Mouse (Mus musculus) urinary bladder, adult 18-20 months (tissue): ENCODE measurements at regions not wholly inside any gene's neighbourhood (a gene's known extent, or its start where the extent isn't known, plus 50 kb on each side); places are given as distances from the start of the nearest gene placed in this dataset.

ENCODE experiments used
- DNase-seq, 2 experiments: peaks; one replicate each; pipeline ENCODE4 v3.0.0; 2022; ENCODE audit warnings: low spot score in 2 of 2, mixed read lengths in 2 of 2

DNA sequence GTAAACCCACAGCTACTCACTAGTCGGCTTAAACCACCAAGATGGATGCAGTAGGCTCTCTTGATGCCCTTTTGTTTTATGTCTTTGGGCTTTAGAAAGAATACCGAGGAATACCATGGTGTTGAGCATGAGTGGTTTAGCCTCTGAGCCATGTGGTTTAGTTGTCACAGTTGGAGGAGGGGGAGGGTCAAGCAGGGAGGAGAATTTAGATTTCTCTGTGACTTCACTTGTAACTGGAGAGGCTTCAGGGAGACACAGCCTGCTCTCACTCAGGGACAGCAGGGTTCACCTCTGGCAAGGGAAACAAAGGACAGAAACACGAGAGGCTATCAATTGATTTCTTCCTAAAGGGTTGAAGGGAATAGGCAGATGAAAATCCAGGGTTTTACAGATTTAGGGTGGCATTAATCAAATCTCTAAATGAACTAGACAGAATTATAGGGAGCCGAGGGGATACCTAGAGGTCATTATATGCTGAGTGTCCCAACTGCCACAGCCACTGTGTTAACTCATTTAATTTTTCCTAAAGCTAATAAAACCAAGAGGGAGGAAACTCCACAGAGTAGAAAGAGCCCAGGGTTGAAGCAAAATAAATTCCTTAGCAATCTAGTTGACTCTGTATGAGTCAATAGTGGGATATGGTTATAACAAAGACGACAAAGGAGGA, 2113.7 kb upstream of the 5930422O12Rik start:
- DNase-seq: no peak

DNA sequence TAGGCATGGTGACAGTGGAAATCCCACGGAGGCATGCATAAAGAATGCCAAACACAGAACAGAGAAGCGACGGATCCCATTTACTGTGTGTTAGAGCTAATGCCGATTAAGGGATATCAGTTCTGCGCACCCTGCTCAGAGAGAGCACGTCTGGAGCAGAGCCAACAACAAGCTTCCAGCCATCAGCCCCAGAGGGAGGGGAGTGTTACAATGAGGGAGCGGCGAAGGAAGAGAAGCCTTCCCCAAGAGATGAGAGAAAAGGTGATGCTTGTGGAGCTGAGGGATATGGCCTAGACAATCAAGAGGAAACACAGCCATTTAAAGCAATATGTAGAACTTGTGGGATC, 2113.2 kb upstream of the 5930422O12Rik start:
- no peak for DNase-seq

DNA sequence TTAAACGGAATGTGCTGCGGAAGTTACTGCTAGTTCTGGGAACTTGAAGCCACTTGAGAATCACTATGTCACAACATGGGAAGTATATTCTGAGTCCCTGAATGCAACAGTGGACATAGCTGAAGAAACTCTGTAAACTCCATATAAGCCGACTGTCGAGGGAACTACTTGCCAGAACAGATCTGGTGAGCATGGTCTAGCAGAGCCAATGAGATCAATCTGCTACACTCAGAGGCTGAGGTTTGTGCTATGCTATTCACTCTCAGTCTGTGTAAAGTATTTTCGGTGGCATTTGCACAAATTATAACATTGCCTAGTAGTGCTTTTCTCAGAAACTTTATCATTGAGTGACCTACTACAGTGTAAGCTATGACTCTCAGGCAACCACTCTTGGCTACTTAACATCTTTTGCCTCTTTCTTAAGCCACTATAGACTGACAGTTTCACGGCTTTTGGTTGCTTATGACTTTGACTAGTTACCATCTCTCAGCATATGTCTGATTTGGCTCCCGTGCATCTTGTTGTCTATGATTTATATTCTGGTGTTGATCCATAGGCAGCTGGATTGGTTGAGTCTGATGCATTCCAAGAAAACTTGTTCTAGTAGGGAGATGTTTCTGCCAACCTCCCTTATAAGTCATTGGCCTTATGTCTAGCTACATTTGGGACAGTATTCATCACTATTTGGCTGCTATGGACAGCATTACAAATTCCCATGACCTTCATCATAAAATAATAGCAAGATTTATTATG, 2094.8 kb upstream of the 5930422O12Rik start:
- no peak for DNase-seq

DNA sequence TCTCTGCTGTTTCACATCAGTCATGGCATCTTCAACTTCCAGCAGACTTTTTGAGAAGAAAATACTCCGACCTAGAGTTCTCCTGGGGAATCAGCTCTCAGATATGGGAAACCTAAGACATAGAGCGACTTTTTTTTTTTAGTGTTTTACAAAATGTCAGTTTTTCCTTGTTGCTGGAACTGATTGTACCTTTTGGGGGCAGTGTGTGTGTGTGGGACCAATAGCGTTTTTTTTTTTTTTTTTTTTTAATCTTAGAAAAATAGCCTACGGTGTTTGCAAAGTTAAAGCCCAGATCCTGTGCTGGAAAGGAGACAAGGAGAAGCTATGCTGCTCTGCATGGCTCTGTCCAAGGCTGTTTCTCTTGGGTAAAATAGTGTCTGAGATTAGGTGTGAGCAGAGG, 2080.0 kb upstream of the 5930422O12Rik start:
- DNase-seq: no peak

DNA sequence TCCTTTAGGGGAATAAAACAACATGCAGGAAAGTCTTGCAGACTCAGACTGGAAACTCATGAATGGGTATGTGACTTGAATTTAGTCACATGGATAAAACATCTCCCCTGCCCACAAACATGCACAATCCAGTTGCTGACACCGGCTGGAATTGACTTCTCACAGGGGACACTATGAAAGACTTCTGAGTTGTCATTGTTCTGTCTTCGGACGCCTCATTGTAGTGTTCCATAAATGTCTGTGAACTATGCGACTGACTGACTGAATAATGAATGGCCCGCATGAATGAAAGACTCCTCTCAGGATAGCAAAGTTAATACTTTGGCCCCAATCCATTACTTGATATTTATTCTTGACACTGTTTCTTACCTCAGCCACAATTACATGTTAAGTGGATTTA, 2058.9 kb upstream of the 5930422O12Rik start:
- DNase-seq: no peak

DNA sequence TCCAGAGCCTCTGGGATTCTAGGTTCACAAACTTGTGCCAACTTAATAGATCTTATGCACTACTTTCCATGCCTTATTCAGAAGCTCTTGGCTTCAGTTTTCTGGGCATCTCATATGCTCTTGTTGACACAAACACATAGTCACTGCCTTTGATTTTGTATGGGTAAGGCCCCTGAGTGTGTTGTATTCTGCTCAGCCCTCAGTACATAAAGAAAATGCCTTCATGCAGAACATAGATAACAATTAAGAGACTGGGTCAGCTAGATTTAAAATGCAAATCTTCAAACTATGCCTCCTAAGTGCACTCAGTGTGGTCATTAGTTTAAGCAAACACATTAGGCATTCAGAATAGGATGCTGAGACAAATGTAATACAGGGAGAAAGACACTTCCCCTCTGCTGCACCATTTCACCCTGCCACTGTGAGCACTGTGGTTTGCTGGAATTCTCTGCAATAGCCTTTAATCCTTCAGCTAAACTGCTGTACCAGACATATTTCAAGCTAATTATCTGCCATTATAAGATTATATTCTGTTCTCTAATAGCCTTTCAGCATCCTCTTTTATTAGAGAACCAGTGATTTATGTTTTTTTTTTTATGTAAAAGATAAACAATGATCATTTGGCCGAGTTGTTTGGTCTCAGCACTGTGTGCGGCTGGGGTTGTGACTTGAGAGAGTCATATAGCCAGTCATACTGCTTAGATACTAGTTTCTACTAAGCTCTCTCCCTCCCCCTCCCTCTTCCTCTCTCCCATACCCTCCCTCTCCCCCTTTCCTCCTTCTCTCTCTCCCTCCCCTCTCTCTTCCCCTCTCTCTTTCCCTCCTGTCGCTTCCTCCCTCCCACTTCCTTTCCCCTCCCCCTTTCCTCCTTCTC, 2058.1 kb upstream of the 5930422O12Rik start:
- DNase-seq: no peak

DNA sequence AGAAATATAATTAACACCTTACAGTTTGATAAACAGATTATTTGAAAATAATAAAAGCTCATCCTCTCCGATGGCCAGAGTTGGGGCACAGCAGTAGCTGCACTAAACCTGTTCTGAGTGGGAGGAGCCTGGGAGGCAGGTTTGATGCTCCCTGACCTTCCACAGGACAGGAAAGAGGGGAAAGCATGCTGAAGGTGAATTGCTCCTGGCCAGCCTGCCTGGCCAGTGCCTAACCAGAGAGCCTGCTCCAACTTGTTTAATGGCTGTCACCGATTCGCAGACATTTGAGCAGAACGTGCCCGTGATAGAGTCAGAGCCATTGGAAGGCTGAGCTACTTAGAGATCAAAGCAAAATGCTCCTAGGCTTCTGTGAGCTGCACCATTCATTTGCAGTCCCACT, 2056.9 kb upstream of the 5930422O12Rik start:
- DNase-seq: peak; percentile 28 to 62

DNA sequence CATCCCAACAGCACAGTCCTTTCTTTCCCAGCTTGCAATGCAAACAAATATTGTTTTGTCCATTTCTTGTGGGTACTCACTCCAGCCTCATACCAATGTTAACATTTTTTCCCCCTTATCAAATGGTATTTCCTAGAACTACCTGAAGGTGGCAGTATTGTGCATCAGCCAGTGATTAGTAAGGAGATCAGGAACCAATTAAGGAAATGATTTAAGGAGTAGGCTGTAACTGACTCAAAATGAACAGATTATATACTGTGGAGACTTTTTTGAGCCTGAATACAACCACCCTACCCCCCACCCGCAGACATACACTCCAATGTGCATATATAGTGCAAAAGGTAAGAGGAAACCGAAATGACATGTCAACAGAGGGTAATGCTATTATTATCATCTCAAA, 2056.1 kb upstream of the 5930422O12Rik start:
- no peak for DNase-seq

DNA sequence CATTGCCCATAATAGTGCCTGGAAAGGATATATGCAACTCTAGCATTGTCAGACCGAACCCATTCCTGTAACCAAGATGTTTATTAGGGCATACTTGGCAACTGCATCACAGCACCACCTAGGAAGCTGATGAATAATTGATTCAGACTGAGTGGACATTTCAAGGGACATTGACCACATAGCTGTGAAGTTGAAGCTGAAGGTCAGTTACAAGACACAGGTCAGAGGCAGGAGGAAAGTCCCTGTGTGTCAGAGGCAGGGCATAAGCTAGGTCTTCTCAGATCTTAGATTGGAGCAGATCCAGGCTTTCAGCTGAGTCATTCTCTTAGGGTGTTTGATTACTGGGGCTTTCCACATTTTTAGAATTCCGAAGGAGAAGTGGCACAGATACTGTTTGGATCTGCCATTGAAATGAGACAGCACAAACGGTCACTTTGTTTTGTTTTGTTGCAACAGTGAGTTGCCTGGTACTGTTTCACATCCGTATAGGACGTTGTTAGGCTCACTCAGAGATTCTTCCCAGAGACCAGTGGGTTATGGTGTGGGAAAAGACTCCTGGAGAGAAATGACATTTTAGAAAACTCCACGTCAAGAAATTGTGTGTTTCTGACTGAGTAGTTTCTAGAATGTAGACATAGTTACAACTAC, 2055.2 kb upstream of the 5930422O12Rik start:
- no peak for DNase-seq

DNA sequence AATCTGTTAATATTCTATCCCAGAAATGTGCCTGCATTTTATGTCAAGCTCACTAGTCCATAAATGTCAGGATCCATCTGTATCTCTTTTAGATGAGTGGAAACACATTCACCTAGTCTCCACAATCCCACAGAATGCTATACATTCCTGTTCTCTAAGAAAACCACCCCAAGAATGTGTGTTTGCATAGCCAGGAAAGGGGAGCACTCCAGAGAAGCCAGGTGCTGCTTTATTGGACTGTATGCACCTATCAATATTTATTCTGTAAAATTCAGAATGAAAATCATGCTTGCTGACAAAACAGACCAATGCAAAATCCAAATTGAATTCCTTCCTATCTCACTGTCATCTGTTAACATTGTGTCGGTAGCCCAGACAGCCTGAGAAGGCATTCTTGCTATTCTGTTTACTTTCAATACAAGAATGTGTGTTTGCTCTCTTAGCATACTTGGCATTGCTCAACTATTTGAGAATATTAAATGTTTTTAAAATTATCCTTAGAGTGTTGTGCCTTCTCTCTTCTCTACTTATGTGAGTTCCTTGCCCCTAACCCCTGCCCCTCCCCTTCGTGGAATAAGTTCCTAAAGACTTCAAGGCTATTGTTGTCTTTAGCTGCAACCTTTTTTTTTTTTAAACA, 2050.7 kb upstream of the 5930422O12Rik start:
- DNase-seq: no peak

DNA sequence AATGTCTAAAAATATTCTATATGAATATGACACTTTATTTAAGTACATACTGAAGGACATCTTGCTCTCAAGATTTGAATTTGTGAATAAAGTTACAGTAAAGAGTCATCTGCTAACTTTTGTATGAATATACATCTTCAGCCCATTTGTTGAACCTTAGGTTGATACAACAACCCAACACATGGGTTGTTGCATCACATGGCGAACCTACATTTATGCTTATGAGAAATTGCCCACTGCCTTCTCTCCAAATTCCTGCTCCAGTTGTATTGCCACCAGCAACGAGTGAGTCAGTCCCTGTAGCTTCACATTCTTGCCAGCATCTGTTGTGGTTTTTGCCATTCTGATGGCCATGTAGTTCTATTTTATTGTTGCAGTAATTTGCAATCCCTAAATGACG, 2023.7 kb upstream of the 5930422O12Rik start:
- DNase-seq: no peak

DNA sequence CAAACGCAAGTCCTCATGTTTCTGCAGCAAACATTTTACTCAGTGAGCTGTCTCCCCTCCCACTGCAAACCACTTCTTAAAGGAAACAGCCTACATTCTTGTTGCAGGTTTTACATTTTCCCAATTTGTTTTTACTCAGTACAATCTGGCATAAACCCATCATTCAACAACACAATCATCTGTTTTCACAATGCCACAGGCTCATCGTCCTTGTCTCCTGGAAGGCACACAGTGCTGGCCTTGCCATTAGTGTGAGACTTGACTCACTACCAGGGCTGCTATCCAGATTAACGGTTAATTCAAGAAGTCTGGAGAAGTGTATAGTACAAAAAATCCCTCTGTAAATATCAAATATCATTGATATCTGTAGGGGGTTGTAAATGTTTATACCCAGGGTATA, 2006.3 kb upstream of the 5930422O12Rik start:
- DNase-seq: no peak

DNA sequence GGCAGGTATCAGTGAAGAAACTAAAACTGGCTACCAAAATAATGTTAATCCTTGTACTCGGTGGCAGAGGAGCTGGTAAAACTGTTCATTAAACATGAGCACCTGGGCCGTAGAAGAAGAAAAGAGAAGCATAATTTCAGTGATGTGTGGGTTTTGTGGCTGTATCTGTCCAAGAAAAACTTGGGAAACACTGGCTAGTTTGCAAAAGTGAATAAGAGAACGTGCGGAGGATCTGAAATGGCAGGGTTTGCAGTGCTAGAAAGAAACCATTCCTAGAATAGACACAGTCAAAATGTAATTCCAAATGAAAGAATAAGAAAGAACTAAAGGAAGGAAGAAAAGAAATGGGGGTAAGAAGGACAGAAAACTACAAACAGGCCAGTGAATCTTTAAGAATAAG, 2000.8 kb upstream of the 5930422O12Rik start:
- DNase-seq: no peak

DNA sequence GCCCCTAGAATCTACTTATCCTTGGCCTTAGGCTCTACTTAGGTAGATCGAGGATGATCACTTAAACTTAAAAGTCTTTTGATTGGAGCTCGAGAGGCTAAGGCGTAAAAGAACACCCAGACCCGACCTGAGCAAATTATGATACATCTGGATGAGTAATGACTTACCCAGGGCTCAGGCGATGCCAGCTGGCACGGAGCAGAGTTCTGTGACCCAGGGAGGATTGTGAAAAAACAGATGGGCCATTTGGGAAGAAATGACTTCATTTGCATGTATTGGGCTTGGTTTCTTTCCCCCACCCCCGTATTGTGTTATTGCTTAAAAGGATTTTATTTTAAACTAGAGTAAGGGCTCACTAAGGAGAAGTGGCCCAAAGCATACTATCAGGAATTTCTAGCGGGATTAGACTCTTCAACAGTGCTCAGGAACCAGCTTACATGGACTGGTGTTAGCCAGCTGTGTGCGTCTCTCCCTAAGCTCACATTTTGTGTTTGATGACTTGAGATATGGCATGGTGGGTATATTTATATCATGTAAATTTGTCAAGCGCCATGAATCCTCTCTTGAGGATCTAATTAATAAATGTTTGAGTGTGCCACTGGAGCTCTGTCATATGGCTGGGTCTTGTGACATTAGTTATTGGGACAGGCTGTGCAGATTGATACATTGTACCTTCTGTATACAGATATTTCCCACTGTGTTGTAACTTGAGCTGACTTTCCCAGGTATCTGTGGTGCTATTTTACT, 1991.9 kb upstream of the 5930422O12Rik start:
- DNase-seq: no peak

DNA sequence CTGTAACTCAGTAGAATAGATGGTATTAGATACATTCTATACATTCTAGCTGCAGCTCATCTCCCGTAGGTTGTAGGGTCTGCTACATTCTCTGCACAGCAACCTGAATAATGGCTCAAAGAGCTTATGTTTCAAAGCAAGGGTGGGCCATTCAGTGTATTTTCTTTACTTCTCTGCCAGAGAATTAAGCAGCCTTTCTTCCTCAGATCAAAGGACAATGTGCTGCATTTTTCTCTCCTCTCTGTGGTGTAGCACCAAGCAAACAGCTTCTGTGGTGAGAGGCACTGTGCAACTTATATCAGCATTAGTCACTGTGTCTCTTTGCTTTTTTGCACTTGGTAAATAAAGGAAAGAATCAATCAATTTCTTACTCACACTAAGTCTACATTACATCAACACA, 1983.7 kb upstream of the 5930422O12Rik start:
- DNase-seq: no peak

DNA sequence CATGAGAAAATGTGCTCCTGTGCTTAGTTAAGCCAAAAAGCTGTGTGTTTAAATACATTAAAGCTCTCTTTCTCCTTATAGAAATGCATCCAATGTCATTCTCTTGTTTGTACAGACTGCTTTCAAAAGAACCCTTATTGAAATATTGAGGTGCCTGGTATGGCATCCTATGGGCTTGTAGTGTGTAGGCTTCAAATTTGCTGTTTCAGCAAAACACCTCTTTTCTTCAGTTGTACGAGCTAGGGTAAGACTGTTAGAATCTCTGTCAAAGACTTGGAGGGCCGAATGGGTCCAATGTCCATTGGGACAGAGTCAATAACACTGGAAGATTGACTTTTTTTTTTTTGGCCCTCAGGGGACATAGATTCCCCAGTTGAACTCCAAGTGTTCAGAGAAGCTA, 1980.5 kb upstream of the 5930422O12Rik start:
- no peak for DNase-seq

DNA sequence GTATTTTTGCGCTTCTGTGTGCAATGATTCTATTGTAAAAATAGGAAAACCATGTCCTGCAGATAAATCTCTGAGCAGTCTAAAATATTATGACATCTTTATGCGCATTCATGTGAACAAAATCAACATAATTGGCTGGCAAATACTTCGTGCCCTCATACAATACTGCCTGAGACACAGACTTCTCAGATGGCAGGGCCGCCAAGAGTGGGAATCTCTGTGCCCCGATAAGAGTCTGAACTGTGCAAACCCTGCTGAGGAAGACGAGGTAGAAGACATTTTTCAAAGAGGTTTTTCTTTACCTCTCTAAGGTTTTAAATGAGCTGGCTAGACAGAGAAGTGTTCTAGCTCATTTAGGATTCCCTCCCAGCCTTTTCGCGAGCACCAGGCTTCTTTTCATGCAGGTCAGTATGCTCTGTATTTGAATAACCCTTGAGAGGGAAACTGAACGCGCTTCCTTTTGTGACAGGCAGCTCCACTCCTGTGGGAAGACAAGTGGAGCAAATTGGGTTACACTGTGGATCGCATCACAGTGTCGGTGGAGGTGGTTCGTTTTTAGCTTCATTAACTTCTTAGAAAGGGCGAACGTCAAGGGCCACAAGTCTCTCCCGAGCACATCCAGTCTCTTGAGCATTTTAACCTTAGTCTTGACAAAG, 1973.6 kb upstream of the 5930422O12Rik start:
- DNase-seq: no peak

DNA sequence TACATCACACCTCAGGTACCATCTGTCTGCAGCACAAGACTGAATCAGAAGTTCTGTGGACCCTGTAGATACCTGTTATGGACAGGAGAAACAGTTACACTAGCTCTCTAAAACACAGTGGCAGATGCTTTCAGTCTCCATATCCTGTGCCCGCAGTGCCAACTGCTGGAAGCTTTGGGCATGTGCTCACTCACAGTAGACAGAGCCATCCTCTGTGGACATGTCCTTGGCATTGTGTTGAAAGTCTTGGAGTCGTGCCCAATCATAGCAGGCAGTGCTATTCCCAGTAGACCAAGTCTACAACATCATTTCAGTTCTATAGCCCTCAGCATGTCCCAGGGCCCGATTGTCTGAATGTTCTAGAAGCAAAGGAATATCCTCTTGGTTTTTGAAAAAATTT, 1968.2 kb upstream of the 5930422O12Rik start:
- DNase-seq: no peak
